Mouse (Mus musculus): ENCODE results near the gene Zcchc9. TPM values are rescaled to one million over a fixed set of nuclear protein-coding genes. Genes with fewer than 3 reads are reported as not detected.

Zcchc9 gene
- polyA plus RNA-seq, 1 experiment from 2014 or later = 33.8 TPM

- DNase-seq (ENCODE audit: low spot score) (no peak), ATAC-seq (replicated peaks; ENCODE audit: low FRiP score) (no peak)
- WGBS = 93% methylated on average over 4 of the region's 4 CpGs
These were observed 51.3 kb downstream of the Zcchc9 start for GRCm38 (mm10) chr13:91756230-91756629.

GRCm38 (mm10) chr13:91754762-91755161 lies 52.7 kb downstream of the Zcchc9 start:
- Histone ChIP-seq H3K27ac (ENCODE audit: low read depth, low read length) (no peak overlapping the region), H3K4me3 (ENCODE audit: low read depth, low read length) (no peak overlapping the region), H3K36me3 (ENCODE audit: control insufficient read depth, insufficient read depth, low read length) (no peaks in the 10 kb centered on the region), H3K9me3 (ENCODE audit: control insufficient read depth, low read length) (no peaks in the 10 kb centered on the region), H3K9ac (ENCODE audit: low read length) (no peak overlapping the region), H3K4me1 (replicated peaks; ENCODE audit: control insufficient read depth, insufficient read depth, low read length) (no peaks in the 10 kb centered on the region), H3K4me2 (ENCODE audit: low read depth, low read length, severe bottlenecking) (no peak overlapping the region), H3K27me3 (ENCODE audit: control insufficient read depth, insufficient read depth, low read length) (no peaks in the 10 kb centered on the region)
- ATAC-seq (replicated peaks; ENCODE audit: low FRiP score) (no peak), DNase-seq (ENCODE audit: low spot score) (no peak)

More at GRCm38 (mm10) chr13:91756230-91756629, 51.3 kb downstream of the Zcchc9 start:
- H3K4me1 ChIP-seq (replicated peaks; ENCODE audit: control insufficient read depth, insufficient read depth, low read length) = no peaks in the 10 kb centered on the region
- H3K4me2 ChIP-seq (ENCODE audit: low read depth, low read length, severe bottlenecking) = no peak overlapping the region
- no peak overlapping the region for H3K4me3 ChIP-seq (ENCODE audit: low read depth, low read length)
- no peaks in the 10 kb centered on the region for H3K27me3 ChIP-seq (ENCODE audit: control insufficient read depth, insufficient read depth, low read length)
- H3K36me3 ChIP-seq (ENCODE audit: control insufficient read depth, insufficient read depth, low read length) = no peaks in the 10 kb centered on the region
- H3K9me3 ChIP-seq (ENCODE audit: control insufficient read depth, low read length) = no peaks in the 10 kb centered on the region
- no peak overlapping the region for H3K9ac ChIP-seq (ENCODE audit: low read length)
- H3K27ac ChIP-seq (ENCODE audit: low read depth, low read length) = no peak overlapping the region

GRCm38 (mm10) chr13:91753724-91754123 lies 53.8 kb downstream of the Zcchc9 start:
- Histone ChIP-seq H3K27ac (ENCODE audit: low read depth, low read length) (no peak overlapping the region), H3K4me3 (ENCODE audit: low read depth, low read length) (no peak overlapping the region), H3K9me3 (ENCODE audit: control insufficient read depth, low read length) (no peaks in the 10 kb centered on the region), H3K36me3 (ENCODE audit: control insufficient read depth, insufficient read depth, low read length) (no peaks in the 10 kb centered on the region), H3K27me3 (ENCODE audit: control insufficient read depth, insufficient read depth, low read length) (no peaks in the 10 kb centered on the region), H3K4me1 (replicated peaks; ENCODE audit: control insufficient read depth, insufficient read depth, low read length) (no peaks in the 10 kb centered on the region), H3K9ac (ENCODE audit: low read length) (no peak overlapping the region), H3K4me2 (ENCODE audit: low read depth, low read length, severe bottlenecking) (no peak overlapping the region)
- DNase-seq (ENCODE audit: low spot score) (no peak), ATAC-seq (replicated peaks; ENCODE audit: low FRiP score) (no peak)
- 66% methylated on average over 4 of the region's 4 CpGs for WGBS

GRCm38 (mm10) chr13:91749981-91750380 lies 57.5 kb downstream of the Zcchc9 start:
- H3K4me3 ChIP-seq (ENCODE audit: low read depth, low read length) = no peak overlapping the region
- no peaks in the 10 kb centered on the region for H3K27me3 ChIP-seq (ENCODE audit: control insufficient read depth, insufficient read depth, low read length)
- no peak overlapping the region for H3K4me2 ChIP-seq (ENCODE audit: low read depth, low read length, severe bottlenecking)
- DNase-seq (ENCODE audit: low spot score) (no peak), ATAC-seq (replicated peaks; ENCODE audit: low FRiP score) (no peak)
- no peaks in the 10 kb centered on the region for H3K36me3 ChIP-seq (ENCODE audit: control insufficient read depth, insufficient read depth, low read length)
- H3K4me1 ChIP-seq (replicated peaks; ENCODE audit: control insufficient read depth, insufficient read depth, low read length) = no peaks in the 10 kb centered on the region
- no peaks in the 10 kb centered on the region for H3K9me3 ChIP-seq (ENCODE audit: control insufficient read depth, low read length)
- no peak overlapping the region for H3K9ac ChIP-seq (ENCODE audit: low read length)
- WGBS = 91% methylated on average over 4 of the region's 4 CpGs
- no peak overlapping the region for H3K27ac ChIP-seq (ENCODE audit: low read depth, low read length)

GRCm38 (mm10) chr13:91748401-91748800 lies 59.1 kb downstream of the Zcchc9 start:
- H3K4me1 ChIP-seq (replicated peaks; ENCODE audit: control insufficient read depth, insufficient read depth, low read length) = no peaks in the 10 kb centered on the region
- 94% methylated on average over 2 of the region's 2 CpGs for WGBS
- H3K9me3 ChIP-seq (ENCODE audit: control insufficient read depth, low read length) = no peaks in the 10 kb centered on the region
- ATAC-seq (replicated peaks; ENCODE audit: low FRiP score) (no peak), DNase-seq (ENCODE audit: low spot score) (no peak)
- no peak overlapping the region for H3K9ac ChIP-seq (ENCODE audit: low read length)
- H3K4me3 ChIP-seq (ENCODE audit: low read depth, low read length) = no peak overlapping the region
- no peaks in the 10 kb centered on the region for H3K36me3 ChIP-seq (ENCODE audit: control insufficient read depth, insufficient read depth, low read length)
- no peaks in the 10 kb centered on the region for H3K27me3 ChIP-seq (ENCODE audit: control insufficient read depth, insufficient read depth, low read length)
- no peak overlapping the region for H3K27ac ChIP-seq (ENCODE audit: low read depth, low read length)
- H3K4me2 ChIP-seq (ENCODE audit: low read depth, low read length, severe bottlenecking) = no peak overlapping the region

Small RNA genes lying within 50 kb of the gene (microRNA-seq; reads per million reads assigned to microRNA genes)
- gene Gm27656 (ENCODE audit: insufficient number of aligned reads) = not detected

Other genes starting within 250 kb of the Zcchc9 start
- not detected in 2 replicates for gene Acot12, start 66.2 kb downstream of the Zcchc9 start, polyA plus RNA-seq (2014; fragmentation: Nextera tagmentation; extraction: Ambion mirVana)
- not detected in 2 replicates for gene Ckmt2, start 69.2 kb upstream of the Zcchc9 start, polyA plus RNA-seq (2014; fragmentation: Nextera tagmentation; extraction: Ambion mirVana)

Measured in forebrain, embryonic 11.5 days (tissue).